Mouse (Mus musculus) lung, adult 18-20 months (tissue): ENCODE results near the gene Git2.
A peak's percentile ranks its signal among the peaks of the same experiment; 100 is the strongest.

Source experiments
- DNase-seq, 2 experiments: peaks; one replicate each; pipeline ENCODE4 v3.0.0; 2022; ENCODE audit warnings: mixed read lengths in 2 of 2

Git2 gene

GRCm38 (mm10) chr5:114761980-114762379 lies 13.3 kb downstream of the Git2 start:
- DNase-seq: peak in 1 of 2 experiments; percentile 28

GRCm38 (mm10) chr5:114759536-114760090 lies 15.7 kb downstream of the Git2 start:
- no peak for DNase-seq

- DNase-seq: no peak
These were observed 21.9 kb downstream of the Git2 start for GRCm38 (mm10) chr5:114753384-114753783.

GRCm38 (mm10) chr5:114752397-114752796 lies 22.9 kb downstream of the Git2 start:
- DNase-seq: no peak

GRCm38 (mm10) chr5:114750325-114750724 lies 25.0 kb downstream of the Git2 start:
- no peak for DNase-seq

GRCm38 (mm10) chr5:114747521-114747920 lies 27.8 kb downstream of the Git2 start:
- DNase-seq: no peak

- DNase-seq: no peak
These were observed 28.4 kb downstream of the Git2 start for GRCm38 (mm10) chr5:114746886-114747285.

GRCm38 (mm10) chr5:114745581-114745980 lies 29.7 kb downstream of the Git2 start:
- peak; percentile 27 to 35 for DNase-seq

GRCm38 (mm10) chr5:114743697-114744090 lies 31.6 kb downstream of the Git2 start:
- no peak for DNase-seq

GRCm38 (mm10) chr5:114742998-114743696 lies 32.2 kb downstream of the Git2 start:
- no peak for DNase-seq

- DNase-seq: no peak
These were observed 32.7 kb downstream of the Git2 start for GRCm38 (mm10) chr5:114742572-114742971.

GRCm38 (mm10) chr5:114740595-114740994 lies 34.7 kb downstream of the Git2 start:
- no peak for DNase-seq

GRCm38 (mm10) chr5:114738707-114739241 lies 36.5 kb downstream of the Git2 start:
- DNase-seq: peak; percentile 71 to 79

- DNase-seq: peak; percentile 54 to 74
These were observed 38.0 kb downstream of the Git2 start for GRCm38 (mm10) chr5:114737090-114737887.

- DNase-seq: no peak
These were observed 41.7 kb downstream of the Git2 start for GRCm38 (mm10) chr5:114733606-114734005.

GRCm38 (mm10) chr5:114731969-114732368 lies 43.3 kb downstream of the Git2 start:
- no peak for DNase-seq

GRCm38 (mm10) chr5:114731498-114731897 lies 43.8 kb downstream of the Git2 start:
- no peak for DNase-seq

- DNase-seq: peak in 1 of 2 experiments; percentile 24
These were observed 45.2 kb downstream of the Git2 start for GRCm38 (mm10) chr5:114730129-114730528.

GRCm38 (mm10) chr5:114728160-114728559 lies 47.2 kb downstream of the Git2 start:
- DNase-seq: no peak

- peak in 1 of 2 experiments; percentile 19 for DNase-seq
These were observed 52.5 kb downstream of the Git2 start for GRCm38 (mm10) chr5:114722846-114723245.

- DNase-seq: no peak
These were observed 53.3 kb downstream of the Git2 start for GRCm38 (mm10) chr5:114721969-114722368.

GRCm38 (mm10) chr5:114720784-114721183 lies 54.5 kb downstream of the Git2 start:
- no peak for DNase-seq

GRCm38 (mm10) chr5:114719928-114720270 lies 55.4 kb downstream of the Git2 start:
- no peak for DNase-seq
